Mouse (Mus musculus) left cerebral cortex, adult 9 months (tissue): ENCODE measurements around the gene Flt1.
A peak's percentile ranks its signal among the peaks of the same experiment; 100 is the strongest.
"Not testable (repeated sequence)": the region's sequence is repeated elsewhere in the genome, so short reads cannot be mapped to it uniquely, and the experiment has no call there.

Experiments
- DNase-seq, 2 experiments: peaks; one replicate each; pipeline ENCODE4 v3.0.0; 2022; ENCODE audit warnings: low spot score in 2 of 2

Gene Flt1

GRCm38 (mm10) chr5:147614659-147615058, 111.2 kb downstream of the Flt1 start:
- no peak for DNase-seq

GRCm38 (mm10) chr5:147611348-147611747, 114.5 kb downstream of the Flt1 start:
- not testable (repeated sequence) for DNase-seq

- DNase-seq: no peak
These were observed 118.4 kb downstream of the Flt1 start for GRCm38 (mm10) chr5:147607256-147607975.

GRCm38 (mm10) chr5:147606751-147607150, 119.1 kb downstream of the Flt1 start:
- no peak for DNase-seq

GRCm38 (mm10) chr5:147601460-147602360, 124.1 kb downstream of the Flt1 start:
- DNase-seq: no peak

- no peak for DNase-seq
These were observed 128.0 kb downstream of the Flt1 start for GRCm38 (mm10) chr5:147597825-147598224.

- peak in 1 of 2 experiments; percentile 5 for DNase-seq
These were observed 136.0 kb downstream of the Flt1 start for GRCm38 (mm10) chr5:147589814-147590213.

GRCm38 (mm10) chr5:147585070-147585469, 140.7 kb downstream of the Flt1 start:
- DNase-seq: no peak

- DNase-seq: no peak
These were observed 141.2 kb downstream of the Flt1 start for GRCm38 (mm10) chr5:147584648-147585047.

GRCm38 (mm10) chr5:147583702-147584298, 142.0 kb downstream of the Flt1 start:
- DNase-seq: peak in 1 of 2 experiments; percentile 82

- no peak for DNase-seq
These were observed 145.6 kb downstream of the Flt1 start for GRCm38 (mm10) chr5:147580181-147580580.

- DNase-seq: no peak
These were observed 146.1 kb downstream of the Flt1 start for GRCm38 (mm10) chr5:147579691-147580090.

- no peak for DNase-seq
These were observed 146.7 kb downstream of the Flt1 start for GRCm38 (mm10) chr5:147579148-147579547.

GRCm38 (mm10) chr5:147577003-147577402, 148.8 kb downstream of the Flt1 start:
- no peak for DNase-seq

GRCm38 (mm10) chr5:147574517-147574916, 151.3 kb downstream of the Flt1 start:
- no peak for DNase-seq

GRCm38 (mm10) chr5:147573555-147573954, 152.3 kb downstream of the Flt1 start:
- DNase-seq: no peak

GRCm38 (mm10) chr5:147572695-147573094, 153.1 kb downstream of the Flt1 start:
- no peak for DNase-seq

- no peak for DNase-seq
These were observed 159.5 kb downstream of the Flt1 start for GRCm38 (mm10) chr5:147566335-147566734.

GRCm38 (mm10) chr5:147565444-147565843, 160.4 kb downstream of the Flt1 start:
- DNase-seq: peak in 1 of 2 experiments; percentile 62

GRCm38 (mm10) chr5:147564140-147564590, 161.6 kb downstream of the Flt1 start:
- no peak for DNase-seq

- DNase-seq: no peak
These were observed 162.2 kb downstream of the Flt1 start for GRCm38 (mm10) chr5:147563511-147564139.

GRCm38 (mm10) chr5:147557641-147558040, 168.2 kb downstream of the Flt1 start:
- not testable (repeated sequence) for DNase-seq
